Mouse (Mus musculus): Measurements from ENCODE around the gene Arsj. TPM values are rescaled to one million over a fixed set of nuclear protein-coding genes. Genes with fewer than 3 reads are reported as not detected.

The Arsj gene
- 0.24 and 0.45 TPM in 2 replicates for polyA plus RNA-seq (2015; fragmentation: Nextera tagmentation; extraction: Ambion mirVana)

DNA sequence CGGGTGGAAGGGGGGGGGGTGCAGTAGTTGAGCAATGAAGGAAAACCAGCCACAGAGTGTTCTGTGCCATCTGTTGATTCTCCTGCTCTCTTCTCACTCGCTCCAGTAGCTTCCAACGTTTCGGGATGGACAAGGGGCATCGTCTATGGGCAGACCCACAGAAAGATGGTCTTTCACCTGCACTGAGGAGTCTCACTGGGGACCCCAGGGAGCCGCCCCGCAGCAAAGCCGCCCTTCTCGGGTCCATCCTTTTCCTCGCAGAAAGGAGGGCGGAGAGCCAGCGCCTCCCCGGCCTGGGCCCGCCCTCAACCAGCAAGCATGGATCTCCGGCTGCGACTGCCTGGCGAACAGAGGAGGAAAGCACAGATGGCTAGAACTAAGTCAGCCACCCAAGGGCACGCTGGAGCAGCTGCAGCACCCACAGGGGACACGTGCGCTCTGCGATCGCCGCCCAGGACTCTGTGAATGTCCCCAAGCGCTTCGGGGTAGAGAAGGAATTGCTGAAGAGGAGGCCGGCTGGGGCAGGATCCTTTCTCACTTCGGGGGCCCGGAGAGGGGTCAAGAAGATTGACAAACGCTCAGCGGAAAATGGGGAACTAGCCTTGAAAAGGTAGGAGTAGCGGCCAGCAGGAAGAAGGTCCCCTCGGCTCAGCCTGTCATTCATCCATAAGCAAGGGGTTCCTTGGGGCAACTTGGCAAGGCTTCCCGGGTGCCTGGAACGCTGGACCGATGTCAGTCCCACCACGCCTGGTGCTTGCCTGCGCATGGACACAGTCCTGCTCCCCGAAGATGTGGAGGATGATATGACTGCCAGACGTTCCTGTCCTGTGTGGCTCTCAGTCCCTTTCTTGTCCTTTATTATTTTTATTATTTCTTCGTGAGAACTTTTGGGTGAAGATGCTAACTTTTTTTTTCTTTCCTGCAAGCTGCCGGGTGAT lies at the start of gene Arsj:
Arsj (plus strand) TSS at position 117 of the 938 bp plus-strand sequence.
- ATAC-seq: peak; percentile 85
- Histone ChIP-seq H3K36me3 (ENCODE audit: control insufficient read depth, insufficient read depth, low read length) (no peaks in the 10 kb centered on the region), H3K27me3 (ENCODE audit: control insufficient read depth, insufficient read depth, low read depth, low read length) (no peaks in the 10 kb centered on the region), H3K4me2 (ENCODE audit: low read length) (peak within 1 kb of the TSS; percentile 91), H3K9me3 (replicated peaks; ENCODE audit: control insufficient read depth, low read length, poor library complexity, severe bottlenecking) (no peaks in the 10 kb centered on the region), H3K4me1 (ENCODE audit: control insufficient read depth, insufficient read depth, low read length) (peaks cover 3% of the 10 kb centered on the region; the same call in 1 of the 2 replicates), H3K4me3 (ENCODE audit: low read depth, low read length) (peak within 1 kb of the TSS; percentile 45), H3K27ac (ENCODE audit: low read length) (no peak within 1 kb of the TSS), H3K9ac (ENCODE audit: low read depth, low read length) (peak within 1 kb of the TSS; percentile 71)
- WGBS: 13% methylated on average over 41 of the region's 41 CpGs

- no peaks in the 10 kb centered on the region; the same call in 1 of the 2 replicates for H3K27me3 ChIP-seq (ENCODE audit: control insufficient read depth, insufficient read depth, low read depth, low read length)
- H3K4me1 ChIP-seq (ENCODE audit: control insufficient read depth, insufficient read depth, low read length): peaks cover 6% of the 10 kb centered on the region; the same call in 1 of the 2 replicates
- H3K9me3 ChIP-seq (replicated peaks; ENCODE audit: control insufficient read depth, low read length, poor library complexity, severe bottlenecking): no peaks in the 10 kb centered on the region
- H3K27ac ChIP-seq (ENCODE audit: low read length): 0 out of 2 replicates have a peak overlapping the region, but pooled peaks have one; percentile 11
- whole genome bisulfite sequencing: 9% methylated on average over 4 of the region's 4 CpGs
- peak; percentile 71 for ATAC-seq
- no peak overlapping the region for H3K4me3 ChIP-seq (ENCODE audit: low read depth, low read length)
- H3K36me3 ChIP-seq (ENCODE audit: control insufficient read depth, insufficient read depth, low read length): no peaks in the 10 kb centered on the region
- no peak overlapping the region for H3K4me2 ChIP-seq (ENCODE audit: low read length)
- H3K9ac ChIP-seq (ENCODE audit: low read depth, low read length): no peak overlapping the region
Measured at GRCm38 (mm10) chr3:126324872-126325498, 38.5 kb upstream of the Arsj start.

DNA sequence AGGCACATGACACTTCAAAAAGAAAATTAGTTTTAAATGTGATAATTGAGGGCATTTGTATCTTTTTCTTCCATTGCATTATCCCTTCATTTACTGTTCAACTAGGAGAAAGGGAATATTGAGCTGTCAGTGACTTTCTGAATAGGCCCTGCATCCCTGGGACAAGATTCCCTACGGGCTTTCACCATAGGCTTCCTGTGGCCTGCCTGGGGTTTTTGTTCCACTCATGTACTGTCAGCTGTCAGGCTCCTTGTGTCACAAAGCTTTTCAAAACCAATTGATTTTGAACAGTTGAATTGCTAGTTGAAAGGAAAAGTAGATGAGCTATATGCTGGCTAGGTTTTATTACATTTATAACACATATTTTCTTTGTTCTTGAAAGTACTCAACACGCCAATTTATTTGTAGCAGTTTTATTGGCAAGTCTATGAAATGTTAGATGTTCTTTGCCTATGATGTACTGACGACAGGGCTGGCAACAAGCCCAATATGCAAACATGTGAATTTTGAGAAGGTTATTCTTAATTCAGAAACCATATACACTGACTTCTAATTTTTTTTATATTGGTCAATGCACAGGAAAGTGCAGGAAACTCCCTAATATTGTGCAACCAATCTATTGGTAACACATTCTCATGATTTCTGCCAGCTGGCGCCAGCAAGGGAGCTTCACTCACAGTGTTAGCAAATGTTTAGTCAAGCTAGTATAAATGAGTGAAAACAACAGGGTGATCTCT lies 37.4 kb upstream of the Arsj start:
- Histone ChIP-seq H3K36me3 (ENCODE audit: control insufficient read depth, insufficient read depth, low read length) (no peaks in the 10 kb centered on the region), H3K9me3 (replicated peaks; ENCODE audit: control insufficient read depth, low read length, poor library complexity, severe bottlenecking) (no peaks in the 10 kb centered on the region), H3K4me1 (ENCODE audit: control insufficient read depth, insufficient read depth, low read length) (peaks cover 6% of the 10 kb centered on the region; the same call in 1 of the 2 replicates), H3K4me3 (ENCODE audit: low read depth, low read length) (no peak overlapping the region), H3K4me2 (ENCODE audit: low read length) (no peak overlapping the region), H3K27me3 (ENCODE audit: control insufficient read depth, insufficient read depth, low read depth, low read length) (no peaks in the 10 kb centered on the region; the same call in 1 of the 2 replicates), H3K27ac (ENCODE audit: low read length) (no peak overlapping the region), H3K9ac (ENCODE audit: low read depth, low read length) (no peak overlapping the region)
- 44% methylated on average over 4 of the region's 4 CpGs for WGBS
- ATAC-seq: no peak

- no peaks in the 10 kb centered on the region for H3K9me3 ChIP-seq (replicated peaks; ENCODE audit: control insufficient read depth, low read length, poor library complexity, severe bottlenecking)
- ATAC-seq: no peak
- H3K27me3 ChIP-seq (ENCODE audit: control insufficient read depth, insufficient read depth, low read depth, low read length): no peaks in the 10 kb centered on the region; the same call in 1 of the 2 replicates
- H3K27ac ChIP-seq (ENCODE audit: low read length): no peak overlapping the region
- H3K4me3 ChIP-seq (ENCODE audit: low read depth, low read length): no peak overlapping the region
- no peaks in the 10 kb centered on the region for H3K36me3 ChIP-seq (ENCODE audit: control insufficient read depth, insufficient read depth, low read length)
- H3K4me1 ChIP-seq (ENCODE audit: control insufficient read depth, insufficient read depth, low read length): peaks cover 6% of the 10 kb centered on the region; the same call in 1 of the 2 replicates
- WGBS: 90% methylated on average over 2 of the region's 2 CpGs
- no peak overlapping the region for H3K4me2 ChIP-seq (ENCODE audit: low read length)
- no peak overlapping the region for H3K9ac ChIP-seq (ENCODE audit: low read depth, low read length)
Measured at GRCm38 (mm10) chr3:126326628-126327325, 36.7 kb upstream of the Arsj start.

DNA sequence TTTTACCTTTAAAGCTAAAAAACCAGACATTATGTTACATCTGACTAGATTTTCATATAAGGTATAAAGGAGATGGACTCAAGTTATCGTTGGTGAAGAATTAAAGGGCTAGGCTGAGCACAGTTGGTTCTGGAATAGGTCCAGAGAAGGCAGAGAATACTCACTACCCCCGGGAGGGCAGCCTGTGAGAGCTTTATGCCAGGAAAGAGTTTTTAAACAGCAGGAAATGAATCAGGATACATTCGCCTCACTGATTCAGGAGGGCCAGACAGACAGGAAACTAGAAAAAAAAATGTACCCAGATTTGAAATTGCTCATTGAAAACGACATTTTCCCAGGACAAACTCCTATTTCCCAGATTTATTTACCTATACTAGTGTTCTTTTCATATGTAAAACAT lies 28.2 kb upstream of the Arsj start:
- H3K9me3 ChIP-seq (replicated peaks; ENCODE audit: control insufficient read depth, low read length, poor library complexity, severe bottlenecking): no peaks in the 10 kb centered on the region
- no peaks in the 10 kb centered on the region for H3K36me3 ChIP-seq (ENCODE audit: control insufficient read depth, insufficient read depth, low read length)
- no peaks in the 10 kb centered on the region for H3K27me3 ChIP-seq (ENCODE audit: control insufficient read depth, insufficient read depth, low read depth, low read length)
- no peak overlapping the region for H3K9ac ChIP-seq (ENCODE audit: low read depth, low read length)
- no peak overlapping the region for H3K4me2 ChIP-seq (ENCODE audit: low read length)
- no peak for ATAC-seq
- H3K4me1 ChIP-seq (ENCODE audit: control insufficient read depth, insufficient read depth, low read length): no peaks in the 10 kb centered on the region
- no peak overlapping the region for H3K27ac ChIP-seq (ENCODE audit: low read length)
- WGBS: 70% methylated on average over 4 of the region's 4 CpGs
- H3K4me3 ChIP-seq (ENCODE audit: low read depth, low read length): no peak overlapping the region

DNA sequence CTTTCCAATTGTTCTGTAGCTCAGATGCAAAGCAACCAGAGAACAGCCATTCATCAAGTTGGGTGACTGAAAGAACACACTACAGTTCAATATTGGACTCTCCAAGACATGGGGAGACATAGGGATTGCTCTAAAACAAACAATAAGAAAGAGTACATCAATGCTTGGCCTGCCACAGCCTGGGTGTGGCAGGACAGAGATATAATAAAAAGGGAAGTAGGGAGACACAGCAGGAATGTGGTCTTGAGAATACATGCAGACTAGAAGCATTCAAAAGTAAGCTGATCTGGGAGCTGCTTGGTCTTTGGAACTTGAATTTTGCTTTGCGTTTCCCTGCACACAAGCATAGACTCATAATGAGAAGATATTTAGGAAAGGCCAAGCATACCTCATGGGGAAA lies 18.7 kb upstream of the Arsj start:
- Histone ChIP-seq H3K27ac (ENCODE audit: low read length) (no peak overlapping the region), H3K27me3 (ENCODE audit: control insufficient read depth, insufficient read depth, low read depth, low read length) (no peaks in the 10 kb centered on the region)
- no peak for ATAC-seq

DNA sequence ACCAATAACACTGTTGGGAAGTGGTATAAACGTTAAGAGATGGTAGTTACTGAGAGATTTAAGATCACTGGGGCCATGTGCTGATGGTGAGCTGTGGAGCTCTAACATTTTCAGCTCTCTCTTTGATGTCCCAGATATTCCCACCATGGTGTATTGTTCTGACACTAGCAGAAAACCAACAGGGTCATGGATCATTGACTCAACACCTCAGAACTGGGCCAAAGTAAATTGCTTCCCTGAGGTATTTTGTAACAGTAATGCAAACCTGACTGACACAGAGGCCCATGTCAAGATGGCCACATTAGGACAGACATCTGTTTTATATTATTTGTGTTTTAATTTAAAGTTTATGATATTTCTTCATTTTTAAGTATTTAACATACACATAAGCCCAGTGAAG lies 3.7 kb upstream of the Arsj start:
- H3K4me3 ChIP-seq (ENCODE audit: low read depth, low read length): no peak overlapping the region
- no peak overlapping the region for H3K4me2 ChIP-seq (ENCODE audit: low read length)
- H3K9me3 ChIP-seq (replicated peaks; ENCODE audit: control insufficient read depth, low read length, poor library complexity, severe bottlenecking): no peaks in the 10 kb centered on the region
- H3K27me3 ChIP-seq (ENCODE audit: control insufficient read depth, insufficient read depth, low read depth, low read length): no peaks in the 10 kb centered on the region
- WGBS: 48% methylated on average over 1 of the region's 1 CpGs
- no peak overlapping the region for H3K9ac ChIP-seq (ENCODE audit: low read depth, low read length)
- peaks cover 3% of the 10 kb centered on the region; the same call in 1 of the 2 replicates for H3K4me1 ChIP-seq (ENCODE audit: control insufficient read depth, insufficient read depth, low read length)
- no peak overlapping the region for H3K27ac ChIP-seq (ENCODE audit: low read length)
- H3K36me3 ChIP-seq (ENCODE audit: control insufficient read depth, insufficient read depth, low read length): no peaks in the 10 kb centered on the region
- ATAC-seq: no peak

More for the DNA sequence above, 18.7 kb upstream of the Arsj start:
- H3K9me3 ChIP-seq (replicated peaks; ENCODE audit: control insufficient read depth, low read length, poor library complexity, severe bottlenecking): no peaks in the 10 kb centered on the region
- H3K4me2 ChIP-seq (ENCODE audit: low read length): no peak overlapping the region
- H3K9ac ChIP-seq (ENCODE audit: low read depth, low read length): no peak overlapping the region
- H3K36me3 ChIP-seq (ENCODE audit: control insufficient read depth, insufficient read depth, low read length): no peaks in the 10 kb centered on the region
- H3K4me3 ChIP-seq (ENCODE audit: low read depth, low read length): no peak overlapping the region
- 88% methylated on average over 1 of the region's 1 CpGs for WGBS
- no peaks in the 10 kb centered on the region for H3K4me1 ChIP-seq (ENCODE audit: control insufficient read depth, insufficient read depth, low read length)

GRCm38 (mm10) chr3:126362392-126362791 lies 1.1 kb upstream of the Arsj start:
- Histone ChIP-seq H3K36me3 (ENCODE audit: control insufficient read depth, insufficient read depth, low read length) (no peaks in the 10 kb centered on the region), H3K4me3 (ENCODE audit: low read depth, low read length) (no peak overlapping the region), H3K9me3 (replicated peaks; ENCODE audit: control insufficient read depth, low read length, poor library complexity, severe bottlenecking) (no peaks in the 10 kb centered on the region), H3K27me3 (ENCODE audit: control insufficient read depth, insufficient read depth, low read depth, low read length) (no peaks in the 10 kb centered on the region), H3K4me1 (ENCODE audit: control insufficient read depth, insufficient read depth, low read length) (peaks cover 3% of the 10 kb centered on the region; the same call in 1 of the 2 replicates), H3K27ac (ENCODE audit: low read length) (no peak overlapping the region), H3K4me2 (ENCODE audit: low read length) (no peak overlapping the region), H3K9ac (ENCODE audit: low read depth, low read length) (no peak overlapping the region)
- ATAC-seq: no peak
- WGBS: 85% methylated on average over 2 of the region's 2 CpGs
